Mouse (Mus musculus) liver, embryonic 14.5 days (tissue): ENCODE results near the gene Strn3.

Experiments
- CTCF ChIP-seq: IDR thresholded peaks from 2 replicates; pipeline ENCODE4 v1.5.1; 2016; ENCODE audit warnings: antibody characterized with exemption, low read depth, control low read depth
- EP300 ChIP-seq: IDR thresholded peaks from 2 replicates; pipeline ENCODE4 v1.6.1; 2016; ENCODE audit warnings: antibody characterized with exemption, low read depth

- no peak for TF ChIP-seq CTCF
- no peak for TF ChIP-seq EP300
These were observed 3.3 kb upstream of the Strn3 start for GRCm38 (mm10) chr12:51694966-51695365.
